In the genomic region with DNA sequence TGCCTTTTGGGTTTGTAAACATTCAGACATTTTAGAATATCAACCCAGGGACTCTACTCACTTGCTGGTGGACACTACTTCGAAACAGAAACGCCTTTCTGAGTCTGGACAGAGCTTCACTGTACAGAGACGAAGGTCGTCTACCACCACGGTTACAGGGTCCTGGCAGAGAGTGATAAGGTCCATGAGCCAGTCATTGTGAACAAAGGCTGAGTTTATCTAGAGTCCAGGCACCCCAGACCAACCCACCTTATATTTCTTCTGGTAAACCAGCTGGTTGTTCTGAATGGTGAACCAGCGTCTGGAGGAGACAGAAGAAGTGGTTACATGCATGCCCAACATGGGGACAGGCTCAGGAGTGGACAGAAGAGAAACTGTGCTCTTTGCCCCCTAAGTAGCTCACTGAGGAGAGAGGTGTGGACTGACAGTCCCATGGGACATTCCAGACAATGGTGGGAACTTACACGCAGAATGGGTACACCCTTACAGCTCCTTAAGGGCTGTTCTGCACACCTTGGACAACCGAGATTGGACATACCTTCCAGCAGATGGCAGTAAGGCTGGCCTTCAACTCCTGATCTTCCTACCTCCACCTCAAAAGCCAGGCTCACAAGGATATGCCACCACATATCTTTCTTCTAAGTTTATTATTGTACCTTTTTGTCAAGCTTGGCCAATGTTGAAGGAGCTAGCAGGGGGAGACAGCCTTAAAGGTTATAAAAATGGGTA, we compare ENCODE assay signal across 11 mouse cellular contexts. TPM values are rescaled to one million over a fixed set of nuclear protein-coding genes. Genes with fewer than 3 reads are reported as not detected.
A peak's percentile ranks its signal among the peaks of the same experiment; 100 is the strongest.
DNase-seq lines count a peak whose midpoint lies in the region; ATAC-seq and TF ChIP-seq lines count a peak whose summit lies in the region.
"Had no signal": no experiment of that assay in that cellular context is flagged by ENCODE, and none has a peak within 500 bp of the region (broad histone marks: within the 10 kb centered on the region; RNA-seq: fewer than 3 reads in every experiment).

No protein-coding gene starts in this region.

- WGBS in kidney, embryonic 16.5 days: 69% methylated on average over 8 of the region's 8 CpGs
- WGBS in lung, postnatal 0 days: 59% methylated on average over 8 of the region's 8 CpGs

- no peaks in the 10 kb centered on the region for H3K27me3 ChIP-seq in kidney, embryonic 16.5 days (ENCODE audit: insufficient read depth, low read length)
- no peaks in the 10 kb centered on the region for H3K27me3 ChIP-seq in MEL (ENCODE audit: control insufficient read depth in 1 of 2, insufficient read depth in 2 of 2, low read length in 2 of 2)
- no peaks in the 10 kb centered on the region for H3K27me3 ChIP-seq in lung, postnatal 0 days (replicated peaks; ENCODE audit: insufficient read depth, low read length)
- H3K27me3 ChIP-seq: limb, embryonic 12.5 days had no signal

- DNase-seq in kidney, postnatal 10 days: no peak
- DNase-seq in MEL (ENCODE audit: low read depth, low spot score): peak; percentile 43
- peak; percentile 71 for DNase-seq in lung, postnatal 0 days (ENCODE audit: low spot score)
- no peak for DNase-seq in cerebellum, adult 9-11 months
- DNase-seq in gastrocnemius, adult 18-20 months (ENCODE audit: low spot score): no peak
- DNase-seq in layer of hippocampus, adult 9-11 months: no peak

- TF ChIP-seq CTCF in MEL (IDR thresholded peaks at IDR 0.05 in 2 of 3, conservative IDR thresholded peaks at IDR 0.05 in 1 of 3; ENCODE audit: control insufficient read depth in 1 of 3, insufficient read depth in 1 of 3, low read depth in 2 of 3, low read length in 3 of 3, poor library complexity in 1 of 3, severe bottlenecking in 1 of 3): peak; percentile 24 to 52 (median 31); a peak in 4 of 6 replicates
- TF ChIP-seq CTCF in lung, postnatal 0 days (IDR thresholded peaks at IDR 0.05): peak; percentile 76

- 0 out of 2 replicates have a peak, but pooled peaks have one; percentile 46 for ATAC-seq in kidney, embryonic 16.5 days (ENCODE audit: low FRiP score, low TSS enrichment)
- ATAC-seq in erythroid progenitor cell, adult 5-6 weeks (replicated peaks; ENCODE audit: low FRiP score, poor library complexity, severe bottlenecking): peak; percentile 75
- peak; percentile 70 for ATAC-seq in lung, postnatal 0 days

- peaks cover 9% of the 10 kb centered on the region for H3K4me1 ChIP-seq in kidney, embryonic 16.5 days (ENCODE audit: insufficient read depth, low read length)
- H3K4me1 ChIP-seq in MEL (ENCODE audit: control insufficient read depth in 1 of 2, insufficient read depth in 2 of 2, low read length in 2 of 2): peaks cover 11 to 30% of the 10 kb centered on the region in 2 experiments
- peaks cover 14% of the 10 kb centered on the region; the same call in 1 of the 2 replicates for H3K4me1 ChIP-seq in lung, postnatal 0 days (ENCODE audit: insufficient read depth, low read depth, low read length)
- H3K4me1 ChIP-seq: limb, embryonic 12.5 days had no signal

- H3K4me2 ChIP-seq in kidney, embryonic 16.5 days (replicated peaks; ENCODE audit: low read depth, low read length): no peak overlapping the region
- no peak overlapping the region for H3K4me2 ChIP-seq in lung, postnatal 0 days (replicated peaks; ENCODE audit: low read depth, low read length)
- H3K4me2 ChIP-seq: hindbrain, embryonic 14.5 days; limb, embryonic 12.5 days had no signal

- no peaks in the 10 kb centered on the region for H3K79me2 ChIP-seq in MEL (ENCODE audit: control insufficient read depth, insufficient read depth, low read length, poor library complexity)

- H3K4me3 ChIP-seq in kidney, embryonic 16.5 days (ENCODE audit: low read length): no peak overlapping the region
- no peak overlapping the region for H3K4me3 ChIP-seq in MEL (ENCODE audit: control insufficient read depth in 1 of 2, insufficient read depth in 1 of 2, low read depth in 2 of 2, low read length in 2 of 2)
- H3K4me3 ChIP-seq in lung, postnatal 0 days (ENCODE audit: low read depth, low read length): no peak overlapping the region
- H3K4me3 ChIP-seq: limb, embryonic 12.5 days had no signal

- H3K27ac ChIP-seq in kidney, embryonic 16.5 days (ENCODE audit: low read length): no peak overlapping the region
- H3K27ac ChIP-seq in MEL (ENCODE audit: control insufficient read depth, low read depth, low read length): no peak overlapping the region
- peak overlapping the region; percentile 32; the same call in 1 of the 2 replicates for H3K27ac ChIP-seq in lung, postnatal 0 days (ENCODE audit: low read length)
- H3K27ac ChIP-seq: hindbrain, embryonic 14.5 days; limb, embryonic 12.5 days had no signal

- peak; percentile 24 for TF ChIP-seq RAD21 in MEL (IDR thresholded peaks at IDR 0.05; ENCODE audit: low read depth, low read length)

- no peaks in the 10 kb centered on the region for H3K36me3 ChIP-seq in kidney, embryonic 16.5 days (ENCODE audit: insufficient read depth, low read length)
- peaks cover 0 to 17% of the 10 kb centered on the region in 2 experiments; a peak in 2 of 4 replicates for H3K36me3 ChIP-seq in MEL (ENCODE audit: control insufficient read depth in 1 of 2, insufficient read depth in 2 of 2, low read length in 2 of 2)
- H3K36me3 ChIP-seq in lung, postnatal 0 days (ENCODE audit: insufficient read depth, low read length): no peaks in the 10 kb centered on the region
- H3K36me3 ChIP-seq: limb, embryonic 12.5 days had no signal

- H3K9ac ChIP-seq in kidney, embryonic 16.5 days (replicated peaks; ENCODE audit: low read length): no peak overlapping the region
- no peak overlapping the region for H3K9ac ChIP-seq in MEL (ENCODE audit: control insufficient read depth, low read depth, low read length, poor library complexity, severe bottlenecking)
- no peak overlapping the region for H3K9ac ChIP-seq in lung, postnatal 0 days (replicated peaks; ENCODE audit: low read depth)
- H3K9ac ChIP-seq: hindbrain, embryonic 14.5 days; limb, embryonic 12.5 days had no signal

- TF ChIP-seq POLR2A in MEL (IDR thresholded peaks at IDR 0.05; ENCODE audit: control insufficient read depth in 1 of 2, insufficient read depth in 1 of 2, low read depth in 1 of 2, low read length in 2 of 2, poor library complexity in 1 of 2): no peak

- H3K9me3 ChIP-seq in kidney, embryonic 16.5 days (ENCODE audit: low read length): no peaks in the 10 kb centered on the region
- no peaks in the 10 kb centered on the region for H3K9me3 ChIP-seq in MEL (replicated peaks; ENCODE audit: insufficient read depth, low read length)
- no peaks in the 10 kb centered on the region for H3K9me3 ChIP-seq in lung, postnatal 0 days (ENCODE audit: low read length)
- H3K9me3 ChIP-seq: limb, embryonic 12.5 days had no signal

- TF ChIP-seq EP300 in MEL (IDR thresholded peaks at IDR 0.05; ENCODE audit: low read depth in 1 of 2, low read length in 2 of 2): no peak
- no peak for TF ChIP-seq EP300 in lung, postnatal 0 days (IDR thresholded peaks at IDR 0.05)

RNA-seq across cellular contexts. Expression of a gene that starts 5.9 kb away (rescaled TPM):
- polyA plus RNA-seq in kidney, embryonic 16.5 days (2015; fragmentation: Nextera tagmentation; extraction: Ambion mirVana): 11.3 and 12.5 TPM in 2 replicates
- total RNA-seq in MEL (2012; rRNA removed): 0.19 and 0.26 TPM in 2 replicates
- under 1 TPM in 1 of 2 experiments, not detected in 1; 0.49 TPM for polyA plus RNA-seq in MEL (2012; ENCODE audit: insufficient read depth in 1 of 2, insufficient read length in 2 of 2, low read depth in 1 of 2, low replicate concordance in 2 of 2, missing spikeins in 1 of 2)
- total RNA-seq in erythroid progenitor cell, adult 5-6 weeks (2015; ENCODE audit: low replicate concordance): 0.72 and 0.84 TPM in 2 replicates
- 0.13 TPM in 1 of 2 replicates, not detected in the other for total RNA-seq in erythroid progenitor cell, adult 5-6 weeks (2017; ENCODE audit: low replicate concordance)
- polyA plus RNA-seq in lung, postnatal 0 days (2015; fragmentation: Nextera tagmentation; extraction: Ambion mirVana): 10.1 and 11.4 TPM in 2 replicates
- total RNA-seq in gastrocnemius, adult 18-20 months (2021): 1 to 10 TPM; 1.3 to 1.5 TPM

RNA-seq across cellular contexts. Expression of a gene that starts 8.3 kb away (rescaled TPM):
- polyA plus RNA-seq in kidney, embryonic 16.5 days (2015; fragmentation: Nextera tagmentation; extraction: Ambion mirVana): 0.44 and 0.67 TPM in 2 replicates
- 20.7 and 33.4 TPM in 2 replicates for total RNA-seq in MEL (2012; rRNA removed)
- polyA plus RNA-seq in MEL (2012; ENCODE audit: insufficient read depth in 1 of 2, insufficient read length in 2 of 2, low read depth in 1 of 2, low replicate concordance in 2 of 2, missing spikeins in 1 of 2): 10 to 100 TPM in 1 of 2 experiments, not detected in 1; 42.2 TPM
- total RNA-seq in erythroid progenitor cell, adult 5-6 weeks (2015; ENCODE audit: low replicate concordance): 9.4 and 12.6 TPM in 2 replicates
- total RNA-seq in erythroid progenitor cell, adult 5-6 weeks (2017; ENCODE audit: low replicate concordance): 8.5 and 11.6 TPM in 2 replicates
- 1.5 and 1.7 TPM in 2 replicates for polyA plus RNA-seq in lung, postnatal 0 days (2015; fragmentation: Nextera tagmentation; extraction: Ambion mirVana)
- under 1 TPM; 0.21 to 0.30 TPM for total RNA-seq in gastrocnemius, adult 18-20 months (2021)

RNA-seq across cellular contexts. Expression of a gene that starts 9.3 kb away (rescaled TPM):
- polyA plus RNA-seq in kidney, embryonic 16.5 days (2015; fragmentation: Nextera tagmentation; extraction: Ambion mirVana): not detected in 2 replicates
- total RNA-seq in MEL (2012; rRNA removed): not detected in 2 replicates
- polyA plus RNA-seq in MEL (2012; ENCODE audit: insufficient read depth in 1 of 2, insufficient read length in 2 of 2, low read depth in 1 of 2, low replicate concordance in 2 of 2, missing spikeins in 1 of 2): not detected
- not detected in 2 replicates for total RNA-seq in erythroid progenitor cell, adult 5-6 weeks (2015; ENCODE audit: low replicate concordance)
- not detected in 2 replicates for total RNA-seq in erythroid progenitor cell, adult 5-6 weeks (2017; ENCODE audit: low replicate concordance)
- not detected in 2 replicates for polyA plus RNA-seq in lung, postnatal 0 days (2015; fragmentation: Nextera tagmentation; extraction: Ambion mirVana)
- not detected for total RNA-seq in gastrocnemius, adult 18-20 months (2021)
- total RNA-seq: monocyte, adult 5-6 weeks had no signal
- polyA plus RNA-seq: hindbrain, embryonic 14.5 days; limb, embryonic 12.5 days had no signal

RNA-seq across cellular contexts. Expression of a gene that starts 13.7 kb away (rescaled TPM):
- 11.7 and 12.8 TPM in 2 replicates for polyA plus RNA-seq in kidney, embryonic 16.5 days (2015; fragmentation: Nextera tagmentation; extraction: Ambion mirVana)
- total RNA-seq in MEL (2012; rRNA removed): 0.69 and 0.81 TPM in 2 replicates
- 1 to 10 TPM in 1 of 2 experiments, not detected in 1; 1.3 TPM for polyA plus RNA-seq in MEL (2012; ENCODE audit: insufficient read depth in 1 of 2, insufficient read length in 2 of 2, low read depth in 1 of 2, low replicate concordance in 2 of 2, missing spikeins in 1 of 2)
- total RNA-seq in erythroid progenitor cell, adult 5-6 weeks (2015; ENCODE audit: low replicate concordance): 2.5 TPM in 1 of 2 replicates, not detected in the other
- total RNA-seq in erythroid progenitor cell, adult 5-6 weeks (2017; ENCODE audit: low replicate concordance): 0.51 TPM in 1 of 2 replicates, not detected in the other
- 6.4 and 7.0 TPM in 2 replicates for polyA plus RNA-seq in lung, postnatal 0 days (2015; fragmentation: Nextera tagmentation; extraction: Ambion mirVana)
- under 1 TPM; 0.24 to 0.25 TPM for total RNA-seq in gastrocnemius, adult 18-20 months (2021)
- total RNA-seq: monocyte, adult 5-6 weeks had no signal

RNA-seq across cellular contexts. Expression of a gene that starts 13.8 kb away (rescaled TPM):
- 11.4 and 12.8 TPM in 2 replicates for polyA plus RNA-seq in kidney, embryonic 16.5 days (2015; fragmentation: Nextera tagmentation; extraction: Ambion mirVana)
- 47.3 and 58.0 TPM in 2 replicates for total RNA-seq in MEL (2012; rRNA removed)
- 10 to 100 TPM in 1 of 2 experiments, not detected in 1; 50.9 TPM for polyA plus RNA-seq in MEL (2012; ENCODE audit: insufficient read depth in 1 of 2, insufficient read length in 2 of 2, low read depth in 1 of 2, low replicate concordance in 2 of 2, missing spikeins in 1 of 2)
- 8.6 and 8.8 TPM in 2 replicates for total RNA-seq in erythroid progenitor cell, adult 5-6 weeks (2015; ENCODE audit: low replicate concordance)
- 23.2 and 59.7 TPM in 2 replicates for total RNA-seq in erythroid progenitor cell, adult 5-6 weeks (2017; ENCODE audit: low replicate concordance)
- 3.8 and 3.9 TPM in 2 replicates for polyA plus RNA-seq in lung, postnatal 0 days (2015; fragmentation: Nextera tagmentation; extraction: Ambion mirVana)
- total RNA-seq in gastrocnemius, adult 18-20 months (2021): 10 to 100 TPM; 25.9 to 27.4 TPM

Comparison
In these comparisons a context has a peak if more than half of its experiments do, and no peak if none do; other contexts are left out.
1. DNase-seq: peak in MEL (single experiment) and lung, postnatal 0 days (single experiment); none in kidney, postnatal 10 days (single experiment), cerebellum, adult 9-11 months (single experiment), gastrocnemius, adult 18-20 months (single experiment) and layer of hippocampus, adult 9-11 months (single experiment).
2. RNA of a gene that starts 8.3 kb away (total RNA-seq): 20.7 to 33.4 TPM in MEL and 8.5 to 12.6 TPM in erythroid progenitor cell, adult 5-6 weeks; 0.21 to 0.30 TPM in gastrocnemius, adult 18-20 months; every median in the first group is over 4 times any median in the second.
3. Peak in every context shown above with its lines, with median percentiles within 50 percentile points of each other: ATAC-seq.